Mouse (Mus musculus): ENCODE data around the gene Plod2.

Gene Plod2

DNA sequence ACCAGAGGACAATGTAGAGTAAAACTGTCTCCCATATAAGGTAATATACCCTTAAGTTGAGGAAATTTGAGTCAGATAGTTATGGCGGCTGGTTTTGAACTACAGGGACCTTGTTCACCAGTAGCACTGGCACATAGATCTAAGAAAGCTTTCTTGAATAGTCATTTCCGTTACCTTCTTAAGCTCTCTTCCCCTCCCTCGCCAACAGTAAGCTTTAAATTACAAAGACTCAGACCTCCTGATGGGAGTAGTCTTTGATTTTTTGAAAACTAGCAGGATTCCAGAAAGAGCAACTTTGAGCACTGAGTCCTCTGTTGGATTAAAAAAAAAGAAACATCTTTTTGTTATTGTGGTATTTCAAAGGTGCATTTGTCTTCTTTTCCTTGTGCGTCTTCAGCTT is 61.5 kb downstream of the Plod2 start:
- no peak for DNase-seq

DNA sequence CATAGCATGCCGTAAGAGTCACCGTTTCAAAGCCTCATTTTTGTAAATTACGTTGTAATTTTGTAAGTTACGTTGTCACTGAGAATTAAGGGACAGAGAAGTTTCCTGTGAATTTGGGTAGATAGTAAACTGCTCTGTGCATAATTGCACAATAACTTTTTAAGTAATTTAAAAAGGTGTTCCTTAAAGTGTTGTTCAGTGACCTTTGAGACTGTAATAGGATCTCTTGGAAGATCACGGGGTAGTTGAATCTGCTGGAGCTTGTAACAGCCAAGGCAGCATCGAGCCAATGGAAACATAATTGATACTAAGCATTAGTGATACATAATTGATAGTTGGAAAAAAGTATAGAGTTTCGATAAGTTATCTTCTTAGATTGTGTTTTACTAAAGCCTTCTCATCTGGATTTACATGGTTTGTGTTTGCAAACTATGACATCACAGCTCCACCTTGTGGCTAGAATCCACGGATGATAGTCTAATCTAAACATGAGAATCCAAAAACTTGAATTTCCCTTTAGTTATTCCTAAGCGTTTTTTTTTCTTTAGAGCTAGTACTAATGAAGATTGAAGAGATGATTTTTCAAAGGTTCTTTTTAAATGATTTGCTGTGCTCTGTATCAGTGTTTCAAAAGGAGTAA is 68.7 kb downstream of the Plod2 start:
- peak; percentile 61 for DNase-seq

DNA sequence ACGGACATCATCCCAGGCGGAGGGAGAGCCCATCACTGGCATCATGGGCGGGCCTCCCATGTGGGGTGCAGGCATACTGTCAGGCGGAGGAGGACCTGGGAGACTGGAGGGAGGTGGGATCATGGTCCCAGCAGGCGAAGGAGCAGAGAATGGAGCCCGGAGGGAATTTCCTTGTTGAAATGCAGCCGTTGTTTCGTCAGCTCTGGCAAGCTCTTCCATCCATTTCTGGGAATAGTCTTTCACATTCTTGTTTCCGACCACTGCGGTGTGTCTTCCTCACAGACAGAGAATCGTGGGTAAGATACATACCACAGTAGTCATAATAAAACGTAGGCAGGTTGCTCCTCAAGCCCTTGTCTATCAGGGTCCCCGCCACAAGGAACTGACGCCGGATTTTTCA is 70.6 kb downstream of the Plod2 start:
- DNase-seq, result no peak

DNA sequence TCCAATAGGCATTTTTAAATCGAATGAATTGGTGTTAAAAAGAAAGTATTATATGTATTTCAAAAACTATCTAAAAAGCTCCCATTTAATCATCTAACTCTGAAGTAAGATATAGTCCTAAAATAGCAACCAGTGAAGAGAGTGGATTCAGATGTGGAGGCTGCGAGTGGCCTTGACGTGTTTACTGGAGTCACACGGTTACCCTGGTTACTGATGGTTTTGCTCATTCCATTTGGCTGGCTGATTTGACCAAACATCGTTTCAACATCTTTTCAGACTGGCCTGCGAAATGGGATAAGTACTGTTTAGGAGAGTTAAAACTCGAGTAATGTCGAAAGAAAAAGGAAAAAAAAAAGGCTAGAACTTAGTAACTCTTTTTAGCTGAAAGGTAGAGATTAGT is 71.2 kb downstream of the Plod2 start:
- no peak for DNase-seq

- no peak for DNase-seq
Measured at GRCm38 (mm10) chr9:92616418-92616817, 74.4 kb downstream of the Plod2 start.

GRCm38 (mm10) chr9:92617376-92617775 is 75.4 kb downstream of the Plod2 start:
- no peak for DNase-seq

DNA sequence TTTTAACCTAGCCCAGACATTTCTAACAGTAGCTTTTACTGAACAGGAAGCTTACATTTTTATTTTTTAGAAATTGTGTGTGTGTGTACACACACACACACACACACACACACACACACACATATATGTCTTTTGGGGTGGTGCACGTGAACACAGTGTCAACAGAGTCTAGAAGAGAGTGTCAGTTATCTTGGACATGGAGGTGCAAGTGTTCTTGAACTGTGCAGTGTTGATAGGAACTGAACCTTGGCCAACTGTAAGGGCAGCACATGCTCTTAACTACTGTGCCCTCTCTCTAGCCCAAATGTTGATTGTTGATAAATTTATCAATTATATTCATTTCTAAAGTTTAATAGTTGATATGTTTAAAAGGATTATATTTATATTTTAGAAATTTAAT is 78.1 kb downstream of the Plod2 start:
- DNase-seq, result no peak

GRCm38 (mm10) chr9:92621246-92621645 is 79.2 kb downstream of the Plod2 start:
- DNase-seq, result no peak

- no peak for DNase-seq
Measured at GRCm38 (mm10) chr9:92621878-92622282, 79.9 kb downstream of the Plod2 start.

DNA sequence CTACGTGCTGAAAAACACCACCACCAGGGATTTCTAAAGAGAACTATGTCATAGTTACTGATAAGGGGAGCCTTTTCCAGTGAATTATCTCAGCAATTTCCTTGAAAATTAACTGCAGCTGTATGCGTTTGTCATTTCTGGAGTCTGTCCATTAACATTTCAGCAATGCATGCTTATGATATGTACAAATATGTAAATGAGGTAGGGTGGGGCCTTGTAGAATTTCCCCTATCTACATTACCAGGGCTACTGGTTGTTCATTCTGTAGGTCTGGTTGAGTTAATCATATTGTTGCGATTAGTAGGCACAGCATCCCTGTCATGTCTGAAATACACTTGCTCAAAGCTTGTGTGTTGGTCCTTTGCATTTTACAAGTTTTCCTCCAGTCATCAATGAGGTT is 92.8 kb downstream of the Plod2 start:
- DNase-seq, result no peak

DNA sequence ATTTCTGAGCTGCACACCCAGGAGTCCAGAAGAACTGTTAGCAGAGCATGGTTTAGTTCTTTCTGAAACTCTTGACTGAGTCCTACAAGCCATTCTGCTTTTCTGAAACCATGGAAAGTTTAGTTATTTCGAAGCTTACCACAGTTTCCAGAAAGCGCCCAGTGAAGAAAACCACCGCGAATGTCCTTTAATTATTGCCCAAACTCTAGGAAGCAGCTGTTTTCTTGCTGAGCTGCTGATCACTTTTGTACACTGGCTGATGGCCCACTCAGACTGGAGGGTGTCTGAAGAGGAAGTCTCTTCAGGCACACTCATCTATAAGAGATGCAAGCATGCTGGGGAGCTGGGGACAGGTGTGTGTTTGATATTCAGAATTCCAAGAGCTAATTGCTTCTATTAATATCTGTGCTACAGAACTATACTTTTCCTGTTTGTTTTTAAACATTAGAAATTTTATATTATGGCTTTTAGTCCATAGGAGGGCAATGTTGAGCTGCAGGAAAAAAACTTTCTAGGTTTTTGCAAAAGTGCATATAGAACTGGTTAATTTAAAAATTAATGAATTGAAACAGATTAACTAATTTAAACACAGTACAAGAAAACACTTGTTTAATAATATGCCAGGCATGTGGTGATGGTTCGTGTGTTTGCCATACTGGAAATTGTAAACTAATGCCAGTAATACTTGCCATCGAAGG is 97.3 kb downstream of the Plod2 start:
- no peak for DNase-seq

- DNase-seq, result no peak
Measured at GRCm38 (mm10) chr9:92641717-92642116, 99.7 kb downstream of the Plod2 start.

All from kidney, adult 9 months (tissue).